Mouse (Mus musculus) kidney, postnatal 0 days (tissue): ENCODE results near the gene Hbq1a. TPM values are rescaled to one million over a fixed set of nuclear protein-coding genes. Genes with fewer than 3 reads are reported as not detected.

Experiments used
- ATAC-seq: fragments of 200-750 bp; cut with Nextera tagmentation; replicated peaks from 2 replicates; pipeline ENCODE4 v1.8.0; 2017; ENCODE audit warnings: low read depth, moderate number of reproducible peaks, moderate TSS enrichment, moderate library complexity; ENCODE audit not compliant: low FRiP score
- DNase-seq: peaks from one replicate; pipeline ENCODE4 v3.0.0-alpha.2; 2016; ENCODE audit warnings: low spot score
- H3K27ac ChIP-seq: fragments of 300-500 bp; sonication (generic); 2 replicates; pipeline ENCODE4 v1.5.1; 2014; ENCODE audit warnings: mild to moderate bottlenecking
- H3K27me3 ChIP-seq: fragments of 300-500 bp; sonication (generic); 2 replicates; pipeline ENCODE4 v1.6.1; 2014; ENCODE audit warnings: low read length, mixed read lengths; ENCODE audit not compliant: insufficient read depth
- H3K36me3 ChIP-seq: fragments of 300-500 bp; sonication (generic); 2 replicates; pipeline ENCODE4 v1.6.1; 2014; ENCODE audit warnings: low read length, mixed read lengths; ENCODE audit not compliant: insufficient read depth
- H3K4me1 ChIP-seq: fragments of 300-500 bp; sonication (generic); replicated peaks from 2 replicates; pipeline ENCODE4 v1.6.1; 2014; ENCODE audit warnings: antibody characterized with exemption, low read length, mixed read lengths; ENCODE audit not compliant: insufficient read depth
- H3K4me2 ChIP-seq: fragments of 300-500 bp; sonication (generic); 2 replicates; pipeline ENCODE4 v1.6.1; 2014; ENCODE audit warnings: mild to moderate bottlenecking, low read length, moderate library complexity, mixed read lengths
- H3K4me3 ChIP-seq: fragments of 300-500 bp; sonication (generic); replicated peaks from 2 replicates; pipeline ENCODE4 v1.5.1; 2014; ENCODE audit warnings: low read depth, low read length
- H3K9ac ChIP-seq: fragments of 300-500 bp; sonication (generic); 2 replicates; pipeline ENCODE4 v1.6.1; 2014; ENCODE audit warnings: low read depth, low read length
- H3K9me3 ChIP-seq: fragments of 300-500 bp; sonication (generic); replicated peaks from 2 replicates; pipeline ENCODE4 v1.6.1; 2016; ENCODE audit warnings: low read length, inconsistent platforms, mixed read lengths
- CTCF ChIP-seq: IDR thresholded peaks from 2 replicates; pipeline ENCODE4 v1.5.1; 2016; ENCODE audit warnings: antibody characterized with exemption, low read depth, mild to moderate bottlenecking, moderate library complexity
- WGBS: fragments of 180-500 bp; shearing (Covaris S2); extraction: QIAGEN DNeasy Blood & Tissue Kit; methylation state at CpG from one replicate; pipeline ENCODE4 v1.1.7; 2014; 5-methylcytosine and 5-hydroxymethylcytosine counted together
- polyA plus RNA-seq: library from polyadenylated mRNA; unstranded; fragments of >200 nt; fragmentation: Nextera tagmentation; extraction: Ambion mirVana; gene quantifications from 2 replicates; pipeline ENCODE4 v1.2.1, GENCODE M21; 2015

Hbq1a gene
- polyA plus RNA-seq, 1 experiment from 2014 or later: not detected

- ATAC-seq (peak; percentile 73), DNase-seq (peak; percentile 62)
- Histone ChIP-seq H3K36me3 (0 out of 2 replicates have a peak, but pooled peaks cover 2% of the 10 kb centered on the region), H3K4me1 (peaks cover 9% of the 10 kb centered on the region), H3K9ac (peak within 1 kb of the TSS; percentile 90), H3K27me3 (no peaks in the 10 kb centered on the region), H3K4me3 (peak within 1 kb of the TSS; percentile 75), H3K9me3 (no peaks in the 10 kb centered on the region), H3K27ac (peak within 1 kb of the TSS; percentile 79), H3K4me2 (peak within 1 kb of the TSS; percentile 93)
- no peak for TF ChIP-seq CTCF
- under 1% methylated on average over 63 of the region's 86 CpGs for WGBS
Measured at GRCm38 (mm10) chr11:32347607-32348432, 48.0 kb downstream of the Hbq1a start, which contains the start of gene Sh3pxd2b. TSS of gene Sh3pxd2b (plus strand) at chr11:32347820.

DNA sequence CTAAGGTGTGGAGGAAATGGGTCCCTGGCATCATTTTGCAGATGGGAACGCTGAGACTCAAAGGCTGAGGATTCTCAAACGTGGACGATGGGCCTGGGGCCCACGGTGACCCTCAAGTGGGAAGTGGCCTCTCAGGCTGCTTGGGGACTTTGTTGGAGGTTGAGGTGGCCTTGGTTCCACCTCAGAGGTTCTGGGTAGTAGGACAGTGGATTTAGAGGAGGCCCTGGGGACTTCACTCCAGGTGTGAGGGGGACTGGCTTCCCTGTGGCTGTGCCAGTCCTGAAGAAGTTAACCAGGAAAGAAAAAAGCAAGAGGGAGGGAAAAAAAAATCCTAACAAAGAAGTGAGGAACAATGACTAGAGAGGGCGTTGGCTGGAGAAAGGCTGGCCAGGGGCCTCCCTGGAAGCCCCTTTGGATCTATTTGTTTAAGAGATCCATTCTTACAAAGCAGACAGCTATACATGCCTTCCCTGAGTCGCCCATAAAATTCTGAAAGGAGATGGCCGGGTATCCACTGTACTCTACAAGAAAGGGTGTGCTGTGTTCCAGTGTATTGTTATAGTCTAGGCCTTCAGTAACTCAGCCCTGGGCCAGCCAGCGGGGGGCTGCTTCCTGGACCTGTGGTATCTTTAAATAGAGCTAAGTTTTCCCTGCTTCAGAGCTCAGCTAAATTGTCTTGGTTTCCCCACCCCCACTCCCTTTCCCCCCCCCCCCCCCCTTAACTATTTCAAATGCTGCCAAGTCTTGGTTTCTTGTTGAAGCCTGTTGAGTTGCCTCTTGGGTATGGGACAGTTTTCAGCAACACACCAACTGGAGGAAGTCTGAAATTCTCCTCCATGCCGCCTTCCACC lies 48.8 kb downstream of the Hbq1a start:
- H3K27me3 ChIP-seq: no peaks in the 10 kb centered on the region
- peak overlapping the region; percentile 79 for H3K27ac ChIP-seq
- H3K4me3 ChIP-seq: peak overlapping the region; percentile 75
- peak overlapping the region; percentile 90 for H3K9ac ChIP-seq
- H3K9me3 ChIP-seq: no peaks in the 10 kb centered on the region
- WGBS: 20% methylated on average over 9 of the region's 9 CpGs
- 0 out of 2 replicates have a peak, but pooled peaks cover 2% of the 10 kb centered on the region for H3K36me3 ChIP-seq
- no peak for TF ChIP-seq CTCF
- DNase-seq: peak; percentile 51
- peak overlapping the region; percentile 93 for H3K4me2 ChIP-seq
- no peak for ATAC-seq
- H3K4me1 ChIP-seq: peaks cover 9% of the 10 kb centered on the region

DNA sequence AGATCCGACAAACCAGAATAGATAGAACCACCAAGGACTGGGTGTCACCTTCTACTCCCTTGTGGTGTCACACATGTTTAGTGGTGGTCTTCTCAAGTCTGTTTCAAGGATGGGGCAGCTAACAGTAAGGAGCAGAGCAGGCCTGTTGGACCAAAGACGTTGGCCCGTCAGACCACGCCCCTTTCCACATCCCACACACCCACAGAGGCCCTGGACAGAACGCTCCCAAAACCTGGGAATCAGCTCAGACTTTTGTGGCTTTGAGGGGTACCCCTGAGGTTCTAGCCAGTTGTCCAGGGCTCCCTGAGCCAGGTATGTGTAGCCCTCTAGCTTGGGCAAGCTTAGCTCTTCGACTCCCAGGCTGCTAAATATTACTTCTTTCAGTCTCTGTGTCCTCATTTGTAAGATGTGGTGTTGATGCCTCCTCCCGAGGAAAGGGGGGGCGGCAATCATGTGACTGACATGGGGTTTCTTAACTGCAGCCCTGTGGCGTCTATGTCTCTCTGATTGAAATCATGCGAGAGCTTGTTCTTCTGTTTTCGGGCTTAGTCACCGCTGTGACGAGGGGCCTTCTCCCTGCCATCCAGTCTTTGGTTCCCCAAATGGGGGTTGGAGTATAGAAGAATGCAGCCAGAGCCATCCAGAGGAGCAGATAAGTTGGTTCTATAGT lies 49.5 kb downstream of the Hbq1a start:
- Histone ChIP-seq H3K27ac (no peak overlapping the region), H3K4me3 (no peak overlapping the region), H3K36me3 (0 out of 2 replicates have a peak, but pooled peaks cover 2% of the 10 kb centered on the region), H3K27me3 (no peaks in the 10 kb centered on the region), H3K9ac (no peak overlapping the region), H3K9me3 (no peaks in the 10 kb centered on the region), H3K4me1 (peaks cover 9% of the 10 kb centered on the region), H3K4me2 (peak overlapping the region; percentile 93)
- TF ChIP-seq CTCF: no peak
- no peak for ATAC-seq
- 57% methylated on average over 13 of the region's 13 CpGs for WGBS
- DNase-seq: peak; percentile 55

Other genes with a start within 250 kb of the Hbq1a start
- gene Il9r, start 99.8 kb upstream of the Hbq1a start, polyA plus RNA-seq: not detected in 2 replicates
- gene Snrnp25, start 94.7 kb upstream of the Hbq1a start, polyA plus RNA-seq: 49.5 and 49.6 TPM in 2 replicates
- 49.3 and 55.0 TPM in 2 replicates for gene Rhbdf1, start 77.8 kb upstream of the Hbq1a start, polyA plus RNA-seq
- gene Mpg, start 73.6 kb upstream of the Hbq1a start, polyA plus RNA-seq: 31.6 and 33.0 TPM in 2 replicates
- 36.9 and 44.2 TPM in 2 replicates for gene Nprl3, start 32.4 kb upstream of the Hbq1a start, polyA plus RNA-seq
- 0.36 and 0.43 TPM in 2 replicates for gene Hba-x, start 23.7 kb upstream of the Hbq1a start, polyA plus RNA-seq
- gene Hba-a1, start 16.6 kb upstream of the Hbq1a start, polyA plus RNA-seq: 1,023 and 1,027 TPM in 2 replicates
- 0.87 and 0.92 TPM in 2 replicates for gene Hbq1b, start 13.1 kb upstream of the Hbq1a start, polyA plus RNA-seq
- 2,400 and 2,472 TPM in 2 replicates for gene Hba-a2, start 3.6 kb upstream of the Hbq1a start, polyA plus RNA-seq
- 6.6 TPM in 2 replicates for gene Sh3pxd2b, start 47.8 kb downstream of the Hbq1a start, polyA plus RNA-seq
- gene Ubtd2, start 155.3 kb downstream of the Hbq1a start, polyA plus RNA-seq: 28.8 TPM in 2 replicates
- gene Efcab9, start 232.0 kb downstream of the Hbq1a start, polyA plus RNA-seq: 0.49 TPM in 1 of 2 replicates, not detected in the other
- gene Stk10, start 233.2 kb downstream of the Hbq1a start, polyA plus RNA-seq: 2.3 and 2.4 TPM in 2 replicates